Mouse (Mus musculus): ENCODE results near the gene Arpin. TPM values are rescaled to one million over a fixed set of nuclear protein-coding genes. Genes with fewer than 3 reads are reported as not detected.

The Arpin gene
- polyA plus RNA-seq, 1 experiment from 2014 or later = 30.1 TPM

- Histone ChIP-seq H3K27me3 (no peaks in the 10 kb centered on the region), H3K4me1 (peaks cover 9% of the 10 kb centered on the region), H3K27ac (peak overlapping the region; percentile 15; the same call in 1 of the 2 replicates), H3K4me2 (no peak overlapping the region), H3K36me3 (no peaks in the 10 kb centered on the region), H3K4me3 (no peak overlapping the region), H3K9me3 (no peaks in the 10 kb centered on the region), H3K9ac (no peak overlapping the region)
- WGBS = 73% methylated on average over 15 of the region's 15 CpGs
- ATAC-seq (ENCODE audit: borderline replicate concordance, extremely low read depth, low FRiP score, low TSS enrichment) = no peak
Observed at GRCm38 (mm10) chr7:79890436-79891221, 44.5 kb downstream of the Arpin start.

DNA sequence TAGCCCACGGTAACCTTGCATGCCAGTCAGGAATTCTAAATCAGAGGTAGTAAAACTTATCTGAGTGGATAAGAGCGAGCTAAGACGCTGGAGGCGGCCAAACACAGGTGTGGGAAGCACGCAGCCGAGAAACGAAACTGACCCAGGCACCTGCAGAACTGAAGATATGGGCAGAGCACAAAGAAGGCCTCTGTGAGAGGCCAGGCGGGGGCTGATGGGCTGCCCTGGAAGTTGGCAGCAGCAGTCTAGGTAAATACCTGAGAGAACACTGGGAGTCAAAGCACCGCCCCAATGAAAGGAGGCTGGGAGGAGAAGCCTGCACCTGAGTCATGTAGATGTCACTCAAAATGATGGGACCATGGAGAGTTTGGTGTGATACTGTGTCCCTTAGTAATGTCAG, 46.6 kb downstream of the Arpin start:
- no peak overlapping the region for H3K4me3 ChIP-seq
- H3K27ac ChIP-seq = peak overlapping the region; percentile 84
- peaks cover 7% of the 10 kb centered on the region; the same call in 1 of the 2 replicates for H3K36me3 ChIP-seq
- peak; percentile 68 for ATAC-seq (ENCODE audit: borderline replicate concordance, extremely low read depth, low FRiP score, low TSS enrichment)
- H3K4me2 ChIP-seq = peak overlapping the region; percentile 17
- H3K9me3 ChIP-seq = no peaks in the 10 kb centered on the region
- no peaks in the 10 kb centered on the region for H3K27me3 ChIP-seq
- WGBS = 64% methylated on average over 9 of the region's 9 CpGs
- peaks cover 9% of the 10 kb centered on the region for H3K4me1 ChIP-seq
- no peak overlapping the region for H3K9ac ChIP-seq

DNA sequence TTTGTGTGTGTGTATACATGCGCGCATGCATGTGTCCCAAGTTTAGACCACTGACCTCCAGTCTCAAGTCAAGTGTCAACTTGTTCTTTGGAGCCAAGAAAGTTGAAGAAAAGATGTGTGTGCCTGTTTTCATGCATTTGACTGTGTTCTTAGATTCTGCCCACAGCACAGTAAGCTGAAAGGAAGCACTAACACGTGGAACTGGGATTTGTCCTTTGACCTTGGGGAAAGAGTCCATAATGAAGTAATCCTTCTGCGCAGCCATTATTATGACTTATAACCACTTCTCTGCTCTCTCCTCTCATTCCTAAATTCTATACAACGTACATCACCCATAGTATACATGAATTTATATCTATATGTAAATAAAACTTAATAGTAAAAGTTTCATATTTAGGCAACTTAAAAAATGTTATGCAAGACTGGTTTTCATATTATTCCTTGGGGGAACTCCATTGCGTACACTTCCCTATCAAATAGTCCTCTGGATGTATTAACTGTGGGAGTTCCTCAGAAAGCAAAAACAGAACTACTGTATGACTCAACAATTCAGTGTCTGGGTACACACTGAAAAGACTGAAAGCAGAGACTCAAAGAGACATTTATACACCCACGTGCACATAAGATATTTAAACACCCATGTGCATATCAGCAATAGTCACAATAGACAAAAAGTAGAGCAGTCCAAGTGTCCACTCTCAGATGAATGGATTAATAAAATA, 51.4 kb downstream of the Arpin start:
- Histone ChIP-seq H3K27me3 (no peaks in the 10 kb centered on the region), H3K9me3 (no peaks in the 10 kb centered on the region), H3K4me3 (no peak overlapping the region), H3K4me1 (no peaks in the 10 kb centered on the region), H3K9ac (no peak overlapping the region), H3K36me3 (peaks cover 20% of the 10 kb centered on the region), H3K27ac (no peak overlapping the region), H3K4me2 (no peak overlapping the region)
- no peak for ATAC-seq (ENCODE audit: borderline replicate concordance, extremely low read depth, low FRiP score, low TSS enrichment)
- 82% methylated on average over 7 of the region's 7 CpGs for WGBS

DNA sequence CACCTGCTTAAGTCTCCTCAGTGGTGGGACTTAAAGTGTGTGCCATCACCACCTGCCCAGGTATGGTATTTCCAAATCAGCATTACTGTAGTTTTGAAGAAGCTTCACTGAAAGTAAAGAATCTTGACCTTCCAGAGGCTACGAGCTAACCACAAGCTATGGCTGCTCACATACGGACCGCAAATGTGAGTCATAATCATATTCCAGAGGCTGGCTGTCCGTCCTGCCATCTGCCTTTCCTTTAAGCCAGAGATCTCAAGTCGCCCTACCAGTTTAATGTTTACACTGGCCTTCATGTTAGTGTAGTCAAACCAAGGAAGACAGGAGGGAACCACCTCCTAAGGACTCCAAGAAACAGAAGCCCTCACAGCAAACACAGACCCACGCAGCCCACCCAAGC, 53.3 kb downstream of the Arpin start:
- WGBS = 67% methylated on average over 6 of the region's 6 CpGs
- Histone ChIP-seq H3K9ac (no peak overlapping the region), H3K4me1 (no peaks in the 10 kb centered on the region), H3K27me3 (no peaks in the 10 kb centered on the region), H3K36me3 (peaks cover 20% of the 10 kb centered on the region), H3K9me3 (no peaks in the 10 kb centered on the region), H3K4me3 (no peak overlapping the region), H3K27ac (no peak overlapping the region), H3K4me2 (no peak overlapping the region)
- no peak for ATAC-seq (ENCODE audit: borderline replicate concordance, extremely low read depth, low FRiP score, low TSS enrichment)

GRCm38 (mm10) chr7:79880998-79881397, 54.2 kb downstream of the Arpin start:
- ATAC-seq (ENCODE audit: borderline replicate concordance, extremely low read depth, low FRiP score, low TSS enrichment) = no peak
- peaks cover 20% of the 10 kb centered on the region for H3K36me3 ChIP-seq
- WGBS = 34% methylated on average over 3 of the region's 3 CpGs

DNA sequence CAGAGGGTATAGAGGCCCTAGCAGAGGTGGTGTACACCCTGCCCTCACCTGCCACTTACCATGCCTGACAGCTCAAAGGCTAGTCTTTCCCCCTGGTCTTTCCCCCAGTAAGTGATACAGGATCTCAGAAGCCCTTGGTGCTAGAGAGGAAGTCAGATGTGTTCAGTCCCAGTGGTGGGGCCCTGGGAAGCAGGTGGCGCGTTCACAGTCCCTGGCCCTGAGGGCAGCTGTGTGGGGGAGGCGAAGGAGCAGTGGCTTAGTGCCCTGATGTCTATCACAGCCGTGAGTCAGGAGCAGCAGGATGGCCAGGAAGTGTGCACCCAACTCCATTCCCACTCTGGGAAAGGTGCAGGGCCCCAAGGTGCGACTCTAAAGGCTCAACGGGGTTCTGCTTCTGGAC, 55.1 kb downstream of the Arpin start:
- no peak for ATAC-seq (ENCODE audit: borderline replicate concordance, extremely low read depth, low FRiP score, low TSS enrichment)
- Histone ChIP-seq H3K4me2 (no peak overlapping the region), H3K27me3 (no peaks in the 10 kb centered on the region), H3K27ac (no peak overlapping the region), H3K9me3 (no peaks in the 10 kb centered on the region), H3K36me3 (peaks cover 17% of the 10 kb centered on the region), H3K9ac (no peak overlapping the region), H3K4me1 (no peaks in the 10 kb centered on the region), H3K4me3 (no peak overlapping the region)
- WGBS = 91% methylated on average over 6 of the region's 6 CpGs

More at GRCm38 (mm10) chr7:79880998-79881397, 54.2 kb downstream of the Arpin start:
- Histone ChIP-seq H3K9ac (no peak overlapping the region), H3K27ac (no peak overlapping the region), H3K4me3 (no peak overlapping the region), H3K4me2 (no peak overlapping the region), H3K4me1 (no peaks in the 10 kb centered on the region), H3K27me3 (no peaks in the 10 kb centered on the region), H3K9me3 (no peaks in the 10 kb centered on the region)

DNA sequence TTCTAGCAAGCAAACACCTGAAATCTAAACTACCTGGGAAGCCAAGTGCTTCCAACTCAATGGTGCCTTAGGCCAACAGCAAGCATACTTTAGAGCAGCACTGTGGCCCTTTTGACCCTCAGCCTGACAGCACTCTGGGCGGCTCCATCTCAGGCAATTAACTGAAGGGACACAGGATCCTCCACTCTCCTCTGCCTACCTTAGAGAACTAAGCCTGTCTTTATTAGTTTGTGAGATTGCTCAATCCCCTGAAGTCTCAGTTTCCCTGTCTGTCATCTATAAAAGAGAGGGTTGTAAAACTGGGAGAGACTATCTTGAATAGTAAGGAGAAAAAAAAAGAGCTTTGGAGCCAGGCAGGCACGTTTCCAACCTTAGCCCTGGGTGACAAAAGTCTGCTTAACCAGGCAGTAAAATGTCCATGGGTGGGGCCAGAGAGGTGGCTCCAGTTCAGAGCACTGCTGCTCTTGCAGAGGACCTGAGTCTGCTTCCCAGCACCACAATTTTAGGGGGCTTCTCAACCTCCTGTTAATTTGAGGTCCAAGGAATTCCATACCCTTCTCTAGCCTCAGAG, 56.6 kb downstream of the Arpin start:
- Histone ChIP-seq H3K4me3 (no peak overlapping the region), H3K27me3 (no peaks in the 10 kb centered on the region), H3K27ac (no peak overlapping the region), H3K9ac (no peak overlapping the region), H3K36me3 (peaks cover 14% of the 10 kb centered on the region), H3K9me3 (no peaks in the 10 kb centered on the region), H3K4me1 (no peaks in the 10 kb centered on the region), H3K4me2 (no peak overlapping the region)
- ATAC-seq (ENCODE audit: borderline replicate concordance, extremely low read depth, low FRiP score, low TSS enrichment) = no peak
- 64% methylated on average over 2 of the region's 2 CpGs for WGBS

Small RNA genes within 50 kb of the gene (microRNA-seq; reads per million reads assigned to microRNA genes)
- gene Gm24541 = not detected

Other genes with a start within 250 kb of the Arpin start
- gene Kif7, start 219.6 kb downstream of the Arpin start, polyA plus RNA-seq (2015; fragmentation: Nextera tagmentation; extraction: Ambion mirVana) = 5.0 TPM in 2 replicates
- not detected in 2 replicates for gene Plin1, start 202.5 kb downstream of the Arpin start, polyA plus RNA-seq (2015; fragmentation: Nextera tagmentation; extraction: Ambion mirVana)
- gene Pex11a, start 192.2 kb downstream of the Arpin start, polyA plus RNA-seq (2015; fragmentation: Nextera tagmentation; extraction: Ambion mirVana) = 10.2 and 12.1 TPM in 2 replicates
- 0.78 and 0.86 TPM in 2 replicates for gene Wdr93, start 192.2 kb downstream of the Arpin start, polyA plus RNA-seq (2015; fragmentation: Nextera tagmentation; extraction: Ambion mirVana)
- gene Mesp1, start 141.6 kb downstream of the Arpin start, polyA plus RNA-seq (2015; fragmentation: Nextera tagmentation; extraction: Ambion mirVana) = not detected in 2 replicates
- gene Mesp2, start 124.6 kb downstream of the Arpin start, polyA plus RNA-seq (2015; fragmentation: Nextera tagmentation; extraction: Ambion mirVana) = 0.48 and 0.56 TPM in 2 replicates
- gene Anpep, start 74.3 kb downstream of the Arpin start, polyA plus RNA-seq (2015; fragmentation: Nextera tagmentation; extraction: Ambion mirVana) = 3.0 and 5.4 TPM in 2 replicates
- 27.8 TPM in 2 replicates for gene Ap3s2, start 14.7 kb downstream of the Arpin start, polyA plus RNA-seq (2015; fragmentation: Nextera tagmentation; extraction: Ambion mirVana)
- gene Zfp710, start 89.5 kb upstream of the Arpin start, polyA plus RNA-seq (2015; fragmentation: Nextera tagmentation; extraction: Ambion mirVana) = 15.5 and 17.6 TPM in 2 replicates
- 690 and 692 TPM in 2 replicates for gene Idh2, start 180.0 kb upstream of the Arpin start, polyA plus RNA-seq (2015; fragmentation: Nextera tagmentation; extraction: Ambion mirVana)